Mouse (Mus musculus) c-Kit-positive CD71-positive TER-119-positive erythroid progenitor cells, embryonic 14.5 days (primary cell): Measurements from ENCODE around the gene Kif5c.

ENCODE experiments used
- DNase-seq: peaks from one replicate; pipeline ENCODE4 v3.0.0-alpha.2; 2013; ENCODE audit warnings: low spot score

The Kif5c gene

GRCm38 (mm10) chr2:49621234-49621633 lies 2.1 kb downstream of the Kif5c start:
- DNase-seq = no peak

GRCm38 (mm10) chr2:49625581-49625980 lies 6.5 kb downstream of the Kif5c start:
- DNase-seq = no peak

GRCm38 (mm10) chr2:49627611-49628010 lies 8.5 kb downstream of the Kif5c start:
- no peak for DNase-seq

- DNase-seq = no peak
Observed at GRCm38 (mm10) chr2:49628094-49628705, 9.1 kb downstream of the Kif5c start.

GRCm38 (mm10) chr2:49629181-49629580 lies 10.1 kb downstream of the Kif5c start:
- DNase-seq = no peak

- DNase-seq = no peak
Observed at GRCm38 (mm10) chr2:49630636-49631035, 11.5 kb downstream of the Kif5c start.

GRCm38 (mm10) chr2:49633231-49633630 lies 14.1 kb downstream of the Kif5c start:
- no peak for DNase-seq

- DNase-seq = no peak
Observed at GRCm38 (mm10) chr2:49642761-49643160, 23.7 kb downstream of the Kif5c start.

- no peak for DNase-seq
Observed at GRCm38 (mm10) chr2:49643756-49644155, 24.7 kb downstream of the Kif5c start.

- DNase-seq = no peak
Observed at GRCm38 (mm10) chr2:49647591-49647990, 28.5 kb downstream of the Kif5c start.

GRCm38 (mm10) chr2:49648344-49648743 lies 29.2 kb downstream of the Kif5c start:
- DNase-seq = no peak

- no peak for DNase-seq
Observed at GRCm38 (mm10) chr2:49648806-49649205, 29.7 kb downstream of the Kif5c start.

GRCm38 (mm10) chr2:49649211-49649610 lies 30.1 kb downstream of the Kif5c start:
- no peak for DNase-seq

GRCm38 (mm10) chr2:49651737-49652136 lies 32.6 kb downstream of the Kif5c start:
- no peak for DNase-seq

- no peak for DNase-seq
Observed at GRCm38 (mm10) chr2:49654606-49655005, 35.5 kb downstream of the Kif5c start.

GRCm38 (mm10) chr2:49655195-49655873 lies 36.2 kb downstream of the Kif5c start:
- no peak for DNase-seq

GRCm38 (mm10) chr2:49655874-49656195 lies 36.7 kb downstream of the Kif5c start:
- no peak for DNase-seq

- no peak for DNase-seq
Observed at GRCm38 (mm10) chr2:49656988-49657387, 37.9 kb downstream of the Kif5c start.

- DNase-seq = no peak
Observed at GRCm38 (mm10) chr2:49657666-49658065, 38.6 kb downstream of the Kif5c start.

GRCm38 (mm10) chr2:49658988-49659387 lies 39.9 kb downstream of the Kif5c start:
- no peak for DNase-seq

GRCm38 (mm10) chr2:49659964-49660363 lies 40.9 kb downstream of the Kif5c start:
- no peak for DNase-seq

- DNase-seq = no peak
Observed at GRCm38 (mm10) chr2:49660375-49660923, 41.4 kb downstream of the Kif5c start.

GRCm38 (mm10) chr2:49661348-49661747 lies 42.2 kb downstream of the Kif5c start:
- no peak for DNase-seq

- no peak for DNase-seq
Observed at GRCm38 (mm10) chr2:49661872-49662271, 42.8 kb downstream of the Kif5c start.
